Mouse (Mus musculus): ENCODE results near the gene Pkd2. TPM values are rescaled to one million over a fixed set of nuclear protein-coding genes. Genes with fewer than 3 reads are reported as not detected.
A peak's percentile ranks its signal among the peaks of the same experiment; 100 is the strongest.

Pkd2 gene
- polyA plus RNA-seq, 1 experiment = 34.8 TPM

DNA sequence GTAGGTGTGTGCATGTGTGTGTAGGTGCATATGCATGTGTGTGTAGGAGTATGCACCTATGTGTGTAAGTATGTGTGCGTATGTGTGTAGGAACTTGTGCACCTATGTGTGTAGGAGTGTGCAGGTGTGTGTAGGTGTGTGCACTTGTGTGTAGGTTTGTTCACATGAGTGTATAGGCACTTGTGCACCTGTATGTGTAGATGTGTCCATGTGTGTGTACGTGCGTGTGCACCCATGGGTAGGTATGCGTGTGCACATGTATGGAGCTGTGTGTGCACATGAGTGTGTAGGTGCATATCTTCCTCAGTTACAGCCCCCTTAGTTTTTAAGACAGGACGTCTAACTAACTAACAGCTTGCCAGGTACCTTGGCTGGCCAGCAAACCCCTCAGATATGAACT is 9.3 kb downstream of the Pkd2 start:
- Histone ChIP-seq H3K4me3 (replicated peaks; ENCODE audit: insufficient read depth, low read depth, low read length) (no peak overlapping the region), H3K4me1 (ENCODE audit: control insufficient read depth, insufficient read depth, low read length) (peaks cover 9% of the 10 kb centered on the region; the same call in 1 of the 2 replicates), H3K27me3 (ENCODE audit: control insufficient read depth, insufficient read depth, low read length) (no peaks in the 10 kb centered on the region), H3K27ac (ENCODE audit: insufficient read depth, low read length) (no peak overlapping the region)
- WGBS = 92% methylated on average over 5 of the region's 5 CpGs
- DNase-seq = no peak
- TF ChIP-seq CTCF (IDR thresholded peaks at IDR 0.05; ENCODE audit: borderline replicate concordance, insufficient read depth, low read depth, low read length) = no peak
- TF ChIP-seq POLR2A (IDR thresholded peaks at IDR 0.05; ENCODE audit: borderline replicate concordance, insufficient read depth, low read length) = no peak

DNA sequence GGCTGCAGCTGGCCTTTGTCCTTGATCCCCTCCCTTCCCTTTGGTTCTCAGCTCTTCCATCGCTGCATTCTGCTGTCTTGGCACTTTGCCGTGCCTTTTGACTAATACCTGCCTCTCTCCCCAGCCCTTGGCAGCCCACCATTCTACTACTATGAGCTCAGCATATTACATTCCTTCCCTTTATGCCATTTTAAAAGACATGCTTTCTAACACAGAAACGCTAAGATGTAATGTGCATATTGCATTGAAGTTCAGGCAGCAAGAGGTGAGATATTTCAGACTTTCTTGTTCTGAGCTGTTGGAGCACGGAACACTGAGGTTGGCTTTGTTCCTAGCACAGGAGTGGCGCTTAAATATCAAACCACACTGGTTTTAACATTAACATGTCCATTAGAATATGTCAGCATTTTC is 11.7 kb downstream of the Pkd2 start:
- TF ChIP-seq POLR2A (IDR thresholded peaks at IDR 0.05; ENCODE audit: borderline replicate concordance, insufficient read depth, low read length) (no peak), CTCF (IDR thresholded peaks at IDR 0.05; ENCODE audit: borderline replicate concordance, insufficient read depth, low read depth, low read length) (no peak)

DNA sequence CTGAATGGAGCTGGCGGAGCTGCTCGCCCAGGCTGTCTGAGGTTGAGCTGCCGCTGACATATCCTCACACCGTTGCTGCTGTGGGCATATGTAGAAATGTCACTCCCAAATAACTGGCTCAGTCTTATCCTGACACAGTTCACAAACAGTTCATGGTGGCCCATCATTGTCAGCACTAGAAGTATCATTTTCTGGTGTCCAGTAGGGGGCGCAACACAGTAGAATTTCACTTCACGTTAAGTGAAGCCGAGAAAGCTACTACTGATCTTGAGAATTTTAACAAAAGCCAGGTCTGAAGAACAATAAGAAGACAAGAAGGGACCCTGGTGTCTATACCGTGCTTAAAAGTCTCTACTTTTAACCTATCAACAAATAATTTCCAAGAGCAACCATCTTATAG is 13.1 kb downstream of the Pkd2 start:
- TF ChIP-seq CTCF (IDR thresholded peaks at IDR 0.05; ENCODE audit: borderline replicate concordance, insufficient read depth, low read depth, low read length) (0 out of 2 replicates have a peak, but pooled peaks have one; percentile 16), POLR2A (IDR thresholded peaks at IDR 0.05; ENCODE audit: borderline replicate concordance, insufficient read depth, low read length) (no peak)
- Histone ChIP-seq H3K4me3 (replicated peaks; ENCODE audit: insufficient read depth, low read depth, low read length) (no peak overlapping the region), H3K4me1 (ENCODE audit: control insufficient read depth, insufficient read depth, low read length) (peaks cover 7% of the 10 kb centered on the region; the same call in 1 of the 2 replicates), H3K27me3 (ENCODE audit: control insufficient read depth, insufficient read depth, low read length) (no peaks in the 10 kb centered on the region), H3K27ac (ENCODE audit: insufficient read depth, low read length) (no peak overlapping the region)
- 96% methylated on average over 8 of the region's 8 CpGs for WGBS
- DNase-seq = no peak

More for the DNA sequence above, 11.7 kb downstream of the Pkd2 start:
- Histone ChIP-seq H3K27ac (ENCODE audit: insufficient read depth, low read length) (0 out of 2 replicates have a peak overlapping the region, but pooled peaks have one; percentile 24), H3K27me3 (ENCODE audit: control insufficient read depth, insufficient read depth, low read length) (no peaks in the 10 kb centered on the region), H3K4me1 (ENCODE audit: control insufficient read depth, insufficient read depth, low read length) (peaks cover 7% of the 10 kb centered on the region; the same call in 1 of the 2 replicates), H3K4me3 (replicated peaks; ENCODE audit: insufficient read depth, low read depth, low read length) (no peak overlapping the region)
- WGBS = 30% methylated on average over 5 of the region's 5 CpGs
- DNase-seq = peak in 1 of 2 experiments; percentile 43

- no peak for DNase-seq
- Histone ChIP-seq H3K27me3 (ENCODE audit: control insufficient read depth, insufficient read depth, low read length) (no peaks in the 10 kb centered on the region), H3K4me3 (replicated peaks; ENCODE audit: insufficient read depth, low read depth, low read length) (no peak overlapping the region), H3K27ac (ENCODE audit: insufficient read depth, low read length) (no peak overlapping the region), H3K4me1 (ENCODE audit: control insufficient read depth, insufficient read depth, low read length) (no peaks in the 10 kb centered on the region)
- WGBS = 93% methylated on average over 7 of the region's 7 CpGs
- TF ChIP-seq POLR2A (IDR thresholded peaks at IDR 0.05; ENCODE audit: borderline replicate concordance, insufficient read depth, low read length) (no peak), CTCF (IDR thresholded peaks at IDR 0.05; ENCODE audit: borderline replicate concordance, insufficient read depth, low read depth, low read length) (no peak)
These were observed 21.1 kb downstream of the Pkd2 start for GRCm38 (mm10) chr5:104480367-104480766.

- H3K4me1 ChIP-seq (ENCODE audit: control insufficient read depth, insufficient read depth, low read length) = no peaks in the 10 kb centered on the region
- H3K27me3 ChIP-seq (ENCODE audit: control insufficient read depth, insufficient read depth, low read length) = no peaks in the 10 kb centered on the region
- WGBS = 22% methylated on average over 8 of the region's 8 CpGs
- TF ChIP-seq POLR2A (IDR thresholded peaks at IDR 0.05; ENCODE audit: borderline replicate concordance, insufficient read depth, low read length) (no peak), CTCF (IDR thresholded peaks at IDR 0.05; ENCODE audit: borderline replicate concordance, insufficient read depth, low read depth, low read length) (no peak)
- DNase-seq = no peak
- H3K27ac ChIP-seq (ENCODE audit: insufficient read depth, low read length) = no peak overlapping the region
- H3K4me3 ChIP-seq (replicated peaks; ENCODE audit: insufficient read depth, low read depth, low read length) = no peak overlapping the region
These were observed 23.6 kb downstream of the Pkd2 start for GRCm38 (mm10) chr5:104482856-104483255.

DNA sequence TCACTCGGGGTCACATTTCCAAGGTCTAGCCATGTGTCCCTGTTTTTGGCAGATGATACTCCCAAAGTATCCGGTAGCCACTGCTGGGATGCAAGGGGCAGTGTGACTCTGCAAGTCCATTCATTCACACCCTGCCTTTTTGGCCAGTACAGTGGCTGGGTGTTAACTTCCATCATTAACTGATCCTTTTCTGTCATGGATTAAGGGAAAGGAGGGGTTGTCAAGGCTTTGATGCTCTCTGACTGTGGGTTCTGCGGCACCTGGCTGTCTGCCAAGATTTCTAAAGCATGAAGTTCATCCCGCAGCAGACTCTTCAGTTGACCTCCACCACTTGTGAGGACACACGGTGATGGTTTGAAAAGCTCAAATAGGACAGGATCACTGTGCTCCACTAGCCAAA is 32.3 kb downstream of the Pkd2 start:
- H3K27me3 ChIP-seq (ENCODE audit: control insufficient read depth, insufficient read depth, low read length) = no peaks in the 10 kb centered on the region
- WGBS = 19% methylated on average over 5 of the region's 5 CpGs
- no peak for DNase-seq
- H3K4me1 ChIP-seq (ENCODE audit: control insufficient read depth, insufficient read depth, low read length) = no peaks in the 10 kb centered on the region
- H3K4me3 ChIP-seq (replicated peaks; ENCODE audit: insufficient read depth, low read depth, low read length) = no peak overlapping the region
- no peak overlapping the region for H3K27ac ChIP-seq (ENCODE audit: insufficient read depth, low read length)
- TF ChIP-seq CTCF (IDR thresholded peaks at IDR 0.05; ENCODE audit: borderline replicate concordance, insufficient read depth, low read depth, low read length) = no peak
- TF ChIP-seq POLR2A (IDR thresholded peaks at IDR 0.05; ENCODE audit: borderline replicate concordance, insufficient read depth, low read length) = no peak

DNA sequence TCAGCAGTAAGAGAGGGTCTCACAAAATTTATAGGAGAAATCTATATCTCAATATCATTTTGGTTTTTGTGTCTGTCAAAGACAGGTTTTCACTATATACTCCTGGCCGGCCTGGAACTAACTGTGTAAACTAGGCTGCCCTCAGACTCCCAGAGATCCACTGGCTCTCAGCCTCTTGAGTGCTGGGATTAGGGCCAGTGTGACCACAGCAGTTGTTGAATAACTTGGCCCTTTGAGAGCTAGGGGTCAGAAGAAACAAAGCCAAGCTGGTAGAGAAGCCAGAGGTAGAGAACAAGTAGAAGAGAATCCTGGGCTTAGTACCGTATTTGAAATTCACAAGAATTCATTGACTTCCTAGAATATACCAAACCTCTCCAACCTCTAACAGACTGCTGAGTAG is 45.6 kb downstream of the Pkd2 start:
- WGBS = 85% methylated on average over 2 of the region's 2 CpGs
- H3K27ac ChIP-seq (ENCODE audit: insufficient read depth, low read length) = no peak overlapping the region
- DNase-seq = no peak
- H3K4me1 ChIP-seq (ENCODE audit: control insufficient read depth, insufficient read depth, low read length) = no peaks in the 10 kb centered on the region
- no peaks in the 10 kb centered on the region for H3K27me3 ChIP-seq (ENCODE audit: control insufficient read depth, insufficient read depth, low read length)
- no peak for TF ChIP-seq POLR2A (IDR thresholded peaks at IDR 0.05; ENCODE audit: borderline replicate concordance, insufficient read depth, low read length)
- TF ChIP-seq CTCF (IDR thresholded peaks at IDR 0.05; ENCODE audit: borderline replicate concordance, insufficient read depth, low read depth, low read length) = no peak
- H3K4me3 ChIP-seq (replicated peaks; ENCODE audit: insufficient read depth, low read depth, low read length) = no peak overlapping the region

DNA sequence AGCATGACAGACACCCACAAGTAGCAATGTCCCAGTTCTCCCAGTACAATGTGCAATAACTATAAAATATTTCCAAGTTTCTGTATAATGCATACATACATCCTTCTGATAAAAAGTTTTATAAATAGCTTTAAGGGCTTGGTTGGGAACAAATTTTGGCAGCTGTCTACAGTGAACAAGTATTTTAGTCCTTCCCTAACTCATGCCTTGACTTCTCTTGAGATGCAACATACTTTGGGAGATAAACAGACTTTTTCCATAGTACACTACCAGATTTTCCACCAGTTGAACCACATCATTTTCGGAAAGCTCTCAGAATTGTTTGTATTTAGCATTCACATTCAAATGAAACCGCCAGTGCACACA is 48.6 kb downstream of the Pkd2 start:
- WGBS = 2% methylated on average over 2 of the region's 2 CpGs
- Histone ChIP-seq H3K4me1 (ENCODE audit: control insufficient read depth, insufficient read depth, low read length) (no peaks in the 10 kb centered on the region), H3K27me3 (ENCODE audit: control insufficient read depth, insufficient read depth, low read length) (no peaks in the 10 kb centered on the region), H3K4me3 (replicated peaks; ENCODE audit: insufficient read depth, low read depth, low read length) (peak overlapping the region; percentile 68), H3K27ac (ENCODE audit: insufficient read depth, low read length) (no peak overlapping the region)
- no peak for TF ChIP-seq POLR2A (IDR thresholded peaks at IDR 0.05; ENCODE audit: borderline replicate concordance, insufficient read depth, low read length)
- TF ChIP-seq CTCF (IDR thresholded peaks at IDR 0.05; ENCODE audit: borderline replicate concordance, insufficient read depth, low read depth, low read length) = no peak
- no peak for DNase-seq
